Mouse (Mus musculus): ENCODE data around the gene Ift122.

Ift122 gene

GRCm38 (mm10) chr6:115926416-115926815 lies 73.1 kb downstream of the Ift122 start:
- no peak for DNase-seq (ENCODE audit: low spot score)

- no peak for DNase-seq (ENCODE audit: low spot score)
Measured at GRCm38 (mm10) chr6:115927292-115928242, 74.3 kb downstream of the Ift122 start.

- no peak for DNase-seq (ENCODE audit: low spot score)
Measured at GRCm38 (mm10) chr6:115930018-115930417, 76.7 kb downstream of the Ift122 start.

- DNase-seq (ENCODE audit: low spot score) = no peak
Measured at GRCm38 (mm10) chr6:115931639-115932038, 78.4 kb downstream of the Ift122 start, which contains the start of gene Rho. TSS of gene Rho (plus strand) at chr6:115931748.

GRCm38 (mm10) chr6:115932391-115932790 lies 79.1 kb downstream of the Ift122 start:
- DNase-seq (ENCODE audit: low spot score) = no peak

- no peak for DNase-seq (ENCODE audit: low spot score)
Measured at GRCm38 (mm10) chr6:115935544-115935943, 82.3 kb downstream of the Ift122 start.

- no peak for DNase-seq (ENCODE audit: low spot score)
Measured at GRCm38 (mm10) chr6:115938011-115938410, 84.7 kb downstream of the Ift122 start.

GRCm38 (mm10) chr6:115938798-115939197 lies 85.5 kb downstream of the Ift122 start:
- no peak for DNase-seq (ENCODE audit: low spot score)

- no peak for DNase-seq (ENCODE audit: low spot score)
Measured at GRCm38 (mm10) chr6:115940603-115941002, 87.3 kb downstream of the Ift122 start.

- no peak for DNase-seq (ENCODE audit: low spot score)
Measured at GRCm38 (mm10) chr6:115941128-115941527, 87.9 kb downstream of the Ift122 start.

GRCm38 (mm10) chr6:115943498-115944427 lies 90.5 kb downstream of the Ift122 start:
- no peak for DNase-seq (ENCODE audit: low spot score)

GRCm38 (mm10) chr6:115944638-115945037 lies 91.4 kb downstream of the Ift122 start, which contains the start of gene H1foo:
TSS of gene H1foo (plus strand) at chr6:115944938.
- no peak for DNase-seq (ENCODE audit: low spot score)

GRCm38 (mm10) chr6:115945633-115946032 lies 92.4 kb downstream of the Ift122 start:
- no peak for DNase-seq (ENCODE audit: low spot score)

GRCm38 (mm10) chr6:115946389-115946788 lies 93.1 kb downstream of the Ift122 start:
- no peak for DNase-seq (ENCODE audit: low spot score)

- DNase-seq (ENCODE audit: low spot score) = no peak
Measured at GRCm38 (mm10) chr6:115954506-115955074, 101.3 kb downstream of the Ift122 start.

GRCm38 (mm10) chr6:115955169-115955568 lies 101.9 kb downstream of the Ift122 start:
- DNase-seq (ENCODE audit: low spot score) = no peak

GRCm38 (mm10) chr6:115955664-115956063 lies 102.4 kb downstream of the Ift122 start:
- no peak for DNase-seq (ENCODE audit: low spot score)

GRCm38 (mm10) chr6:115956418-115956921 lies 103.2 kb downstream of the Ift122 start:
- no peak for DNase-seq (ENCODE audit: low spot score)

- peak; percentile 48 for DNase-seq (ENCODE audit: low spot score)
Measured at GRCm38 (mm10) chr6:115956922-115957601, 103.8 kb downstream of the Ift122 start.

GRCm38 (mm10) chr6:115957681-115958080 lies 104.4 kb downstream of the Ift122 start:
- no peak for DNase-seq (ENCODE audit: low spot score)

GRCm38 (mm10) chr6:115958445-115958844 lies 105.2 kb downstream of the Ift122 start:
- no peak for DNase-seq (ENCODE audit: low spot score)

All from urinary bladder, postnatal 14 days (tissue).